Mouse (Mus musculus) adrenal gland, adult 8-10 months (tissue): ENCODE results near the gene Adpgk. TPM values are rescaled to one million over a fixed set of nuclear protein-coding genes. Genes with fewer than 3 reads are reported as not detected.

Source experiments
- DNase-seq: peaks from one replicate; pipeline ENCODE4 v3.0.0; 2022
- total RNA-seq, 4 experiments: library from RNA; stranded (reverse); gene quantifications; 2 replicates each; pipeline ENCODE4 v1.2.4; 2022

The Adpgk gene
- total RNA-seq = 10 to 100 TPM; 30.6 to 33.5 (median 31.2) TPM

DNA sequence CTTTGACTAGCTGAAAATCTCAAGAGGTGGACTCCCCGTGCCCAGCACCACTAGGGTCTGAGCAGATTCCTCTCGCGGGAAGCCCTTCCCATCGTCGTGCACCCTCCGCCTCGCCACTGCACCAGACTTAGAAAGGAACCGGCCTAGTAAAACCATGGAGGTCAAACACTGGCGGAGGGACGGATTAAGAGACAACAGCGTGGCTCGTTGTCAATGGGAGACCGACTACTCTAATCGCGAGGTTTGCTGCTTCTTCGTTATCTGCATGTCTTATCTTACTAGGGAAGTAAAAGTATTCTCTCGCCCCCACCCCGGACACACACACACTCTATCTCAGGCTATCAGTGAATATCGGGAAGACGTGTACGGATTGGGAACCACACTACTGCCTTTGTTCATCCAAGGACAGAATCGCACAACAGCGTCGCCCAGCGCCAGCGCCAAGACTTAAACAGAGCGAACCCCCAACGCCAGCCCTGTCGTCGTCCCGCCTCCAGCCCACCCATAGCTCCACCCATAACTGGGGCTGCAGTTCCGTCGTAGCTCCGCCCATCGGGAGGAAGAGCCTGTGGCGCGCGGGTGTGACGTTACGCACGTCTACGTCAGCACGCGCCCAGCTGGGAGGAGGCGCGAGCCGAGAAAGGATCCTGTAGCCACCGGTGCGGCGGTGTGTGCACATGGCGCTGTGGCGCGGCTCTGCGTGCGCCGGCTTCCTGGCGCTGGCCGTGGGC, at the start of gene Adpgk:
Adpgk (plus strand) TSS at position 602 of the 731 bp plus-strand sequence.
- peak; percentile 98 for DNase-seq

GRCm38 (mm10) chr9:59245181-59245580, 46.2 kb upstream of the Adpgk start:
- peak; percentile 27 for DNase-seq

DNA sequence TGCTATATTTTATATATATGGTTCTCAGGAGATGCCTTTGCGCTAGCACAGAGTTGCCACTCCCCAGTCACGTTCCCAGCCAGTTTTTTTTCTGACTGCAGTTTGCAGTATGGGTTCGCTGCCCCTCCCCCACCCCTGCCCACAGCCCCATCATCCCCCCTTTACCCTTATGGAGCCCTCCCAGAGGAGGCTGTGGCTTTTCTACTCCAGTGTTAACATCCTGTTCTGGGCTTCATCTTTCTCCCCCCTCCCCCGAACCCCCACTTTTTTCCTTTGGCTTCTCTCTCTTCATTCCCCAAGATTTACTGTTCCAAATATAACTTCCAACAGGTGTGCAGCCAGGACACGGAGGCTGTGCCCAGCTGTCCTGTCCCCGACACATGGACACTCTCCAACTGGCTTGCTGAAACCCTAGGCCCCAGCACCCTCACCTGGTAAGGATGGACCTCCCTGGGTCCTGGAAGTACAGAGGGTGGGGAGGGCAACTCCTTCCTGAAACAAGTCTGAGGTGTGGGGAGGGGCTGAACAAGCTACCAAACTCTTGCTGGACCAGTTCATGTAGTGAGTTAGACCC, 44.8 kb upstream of the Adpgk start:
- DNase-seq = no peak

GRCm38 (mm10) chr9:59249359-59249758, 42.0 kb upstream of the Adpgk start:
- DNase-seq = no peak

DNA sequence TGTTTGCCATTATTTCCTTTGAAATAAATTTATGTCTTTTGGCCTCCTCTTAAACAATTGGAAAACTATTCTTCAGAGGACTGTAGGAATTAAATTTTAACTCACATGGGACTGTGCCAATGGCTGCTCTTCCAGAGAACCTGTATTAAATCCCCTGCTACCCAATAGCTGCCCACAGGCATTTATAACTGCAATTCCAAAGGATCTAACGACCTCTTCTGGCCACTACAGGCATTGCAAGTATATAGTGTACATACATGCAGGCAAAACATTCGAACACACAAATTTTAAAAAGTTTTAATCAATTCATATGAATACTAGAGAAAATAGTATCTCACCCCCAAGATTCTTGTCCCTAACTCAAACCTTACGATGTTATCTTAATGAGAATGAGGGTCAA, 41.1 kb upstream of the Adpgk start:
- DNase-seq = no peak

- DNase-seq = peak; percentile 24
Measured at GRCm38 (mm10) chr9:59254716-59255421, 36.5 kb upstream of the Adpgk start.

DNA sequence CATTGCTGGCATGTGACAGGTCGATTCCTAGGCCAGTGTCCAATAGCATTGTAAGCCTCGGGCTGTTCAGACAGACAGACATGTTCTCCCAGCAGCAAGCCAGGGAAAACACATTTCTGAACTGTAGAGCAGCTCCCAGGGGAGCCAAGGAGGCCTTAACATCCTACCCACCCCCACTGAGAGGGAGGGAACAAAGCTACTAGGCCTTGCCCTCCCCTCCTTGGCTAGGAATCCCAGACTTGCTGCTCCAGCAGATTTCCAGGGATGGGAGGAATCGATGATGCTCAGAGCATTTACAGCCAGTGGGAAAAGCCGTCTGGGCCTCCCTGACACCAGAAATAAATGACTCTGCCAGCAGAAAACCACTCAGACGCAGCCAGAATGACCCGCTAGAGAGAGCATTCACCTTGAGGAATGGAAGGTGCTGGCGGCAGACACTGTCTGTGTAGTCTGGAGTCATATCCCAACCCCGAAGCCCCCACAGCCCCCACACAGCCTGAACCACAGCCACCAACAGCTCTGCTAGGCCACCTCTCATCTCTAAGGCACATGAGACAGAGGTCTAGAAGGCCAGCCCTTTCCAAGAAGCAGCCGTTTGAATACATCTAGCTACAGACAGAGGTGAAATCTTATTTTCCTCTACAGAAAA, 31.4 kb upstream of the Adpgk start:
- no peak for DNase-seq

DNA sequence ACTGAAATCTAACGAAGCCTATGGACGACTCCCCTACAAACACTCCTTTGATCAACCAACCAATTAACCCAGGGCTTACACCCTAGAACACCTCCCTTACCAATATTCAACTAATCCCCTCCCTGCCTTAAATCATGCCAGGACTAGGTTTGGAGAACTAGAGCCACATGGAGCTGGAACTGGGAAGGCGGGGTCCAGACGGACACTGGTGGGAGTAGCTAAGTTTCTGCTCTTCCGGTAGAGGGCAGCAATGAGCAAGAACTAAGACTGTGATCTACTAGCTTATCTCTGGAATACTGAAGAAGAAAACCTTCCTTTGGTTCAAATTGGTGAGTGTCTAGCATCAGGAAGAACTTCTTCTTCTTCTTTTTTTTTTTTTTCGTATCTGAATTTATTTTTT, 25.0 kb upstream of the Adpgk start:
- no peak for DNase-seq

GRCm38 (mm10) chr9:59269728-59270127, 21.6 kb upstream of the Adpgk start:
- no peak for DNase-seq

DNA sequence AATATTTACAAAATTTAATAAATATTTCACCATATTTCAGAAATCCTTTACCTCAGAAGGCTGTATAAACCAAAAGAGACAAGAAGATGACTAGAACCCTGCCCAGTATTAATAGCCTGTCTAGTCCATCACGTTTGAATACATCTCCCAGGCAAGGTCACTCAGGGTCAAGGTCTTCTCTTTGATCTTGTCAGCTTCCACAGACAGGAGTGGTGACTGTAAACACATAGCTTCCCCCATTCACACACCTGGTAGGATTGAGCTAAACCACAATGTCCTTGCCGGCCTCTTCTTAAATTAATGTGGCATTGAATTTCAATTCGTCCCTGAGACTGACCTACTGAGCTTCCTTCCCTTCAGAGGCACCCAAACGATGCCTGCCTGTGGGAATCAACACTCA, 20.3 kb upstream of the Adpgk start:
- no peak for DNase-seq

DNA sequence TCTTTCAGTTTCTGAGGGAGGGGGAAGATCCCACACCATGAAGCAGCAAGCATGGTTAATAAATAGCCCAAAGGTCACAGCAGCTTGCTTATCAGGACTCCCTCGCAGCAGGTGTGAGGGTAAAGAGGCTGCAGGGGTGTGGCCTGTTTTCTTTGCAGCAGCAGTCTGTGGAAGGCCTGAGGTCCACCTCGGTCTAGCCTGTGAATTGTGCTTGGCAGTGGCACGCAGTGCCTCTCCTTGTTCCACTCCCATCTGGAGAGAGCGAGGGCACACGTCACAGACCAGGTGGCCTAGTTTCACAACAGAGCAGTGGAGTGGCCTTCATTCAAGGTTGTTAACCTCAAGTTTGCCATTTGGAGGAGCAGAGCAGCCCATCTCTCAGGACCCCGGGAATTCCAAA, 19.6 kb upstream of the Adpgk start:
- DNase-seq = peak; percentile 58

DNA sequence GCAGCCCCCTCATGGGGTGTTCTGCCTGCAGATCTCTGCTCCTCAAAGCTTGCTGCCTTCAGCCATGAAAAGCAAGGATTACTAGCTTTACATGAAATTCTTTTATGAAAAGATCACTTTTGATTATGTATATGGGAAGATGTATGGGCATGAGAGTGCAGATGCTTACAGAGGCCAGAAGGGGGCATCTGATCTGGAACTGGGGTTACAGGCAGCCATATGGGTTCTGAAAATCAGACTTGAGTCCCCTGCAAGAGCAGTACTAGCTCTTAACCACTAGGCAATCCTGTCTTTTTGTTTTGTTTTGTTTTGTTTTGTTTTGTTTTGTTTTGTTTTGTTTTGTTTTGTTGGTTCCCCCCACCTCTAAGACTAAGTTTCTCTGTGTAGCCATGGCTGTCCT, 18.2 kb upstream of the Adpgk start:
- DNase-seq = no peak

DNA sequence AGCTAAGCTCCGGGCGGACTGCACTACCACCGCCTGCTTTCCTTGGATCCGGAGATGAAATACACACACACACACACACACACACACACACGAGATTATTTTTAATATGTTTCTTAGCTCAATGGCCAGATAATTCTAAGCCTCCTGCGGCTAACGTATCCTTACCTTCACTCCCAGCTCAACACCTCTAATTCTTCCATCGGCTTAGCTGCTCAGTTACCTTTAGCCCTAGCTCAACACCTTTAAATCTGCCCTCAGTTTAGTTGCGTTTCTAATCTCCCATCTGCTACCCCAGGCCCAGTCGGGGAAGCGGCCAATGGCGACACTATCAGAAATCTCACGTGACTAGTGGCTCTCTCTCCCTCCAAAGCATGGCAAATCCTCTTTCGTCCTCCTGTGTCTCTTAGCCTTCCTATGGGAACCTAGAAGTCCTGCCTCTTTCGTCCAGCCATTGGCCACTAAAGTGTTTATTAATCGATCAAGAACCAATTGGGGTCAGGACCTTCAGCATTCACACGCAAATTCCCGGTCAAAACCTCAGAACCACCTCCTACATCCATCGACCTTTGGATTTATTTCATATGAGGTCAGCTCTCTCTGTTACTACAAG, 16.4 kb upstream of the Adpgk start:
- no peak for DNase-seq

DNA sequence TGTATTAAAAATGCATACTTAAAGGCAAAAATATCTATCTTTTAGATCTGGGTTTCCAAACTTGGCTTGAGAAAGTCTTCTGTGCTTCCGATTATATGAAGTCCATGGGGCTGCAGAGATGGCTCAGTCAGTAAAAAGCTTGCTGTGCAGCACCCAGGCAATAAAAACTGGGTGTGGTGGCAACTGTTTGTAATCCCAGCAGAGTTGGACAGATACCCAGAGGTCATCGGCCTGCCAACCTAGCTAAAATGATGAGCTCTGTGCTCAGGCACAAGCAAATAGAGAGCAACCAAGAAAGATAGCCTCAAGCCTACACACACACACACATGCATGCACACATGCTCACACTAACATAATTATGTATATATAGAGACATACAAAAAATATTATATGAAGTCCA, 13.2 kb upstream of the Adpgk start:
- DNase-seq = no peak

DNA sequence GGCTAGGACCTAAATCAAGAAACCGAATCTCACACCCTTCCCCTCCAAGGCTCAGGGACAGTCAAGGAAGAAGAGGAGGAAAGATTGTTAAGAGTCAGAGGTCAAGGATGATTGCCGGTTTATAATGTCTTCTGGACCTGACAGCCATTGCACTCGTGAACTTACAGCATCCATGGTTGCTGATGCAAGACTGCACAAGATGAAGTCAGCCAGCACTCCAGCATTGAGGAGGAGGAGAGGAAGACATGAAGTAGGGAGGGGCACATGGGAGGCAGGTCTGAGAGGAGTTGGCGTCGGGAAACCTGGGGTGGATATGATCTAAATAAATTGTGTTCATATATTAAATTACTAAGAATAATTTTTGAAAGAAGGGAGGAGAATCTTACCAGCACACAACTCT, 12.7 kb upstream of the Adpgk start:
- DNase-seq = no peak

- DNase-seq = no peak
Measured at GRCm38 (mm10) chr9:59280888-59281287, 10.5 kb upstream of the Adpgk start.

GRCm38 (mm10) chr9:59281871-59282682, 9.3 kb upstream of the Adpgk start:
- peak; percentile 55 for DNase-seq

GRCm38 (mm10) chr9:59282683-59282986, 8.7 kb upstream of the Adpgk start:
- no peak for DNase-seq

DNA sequence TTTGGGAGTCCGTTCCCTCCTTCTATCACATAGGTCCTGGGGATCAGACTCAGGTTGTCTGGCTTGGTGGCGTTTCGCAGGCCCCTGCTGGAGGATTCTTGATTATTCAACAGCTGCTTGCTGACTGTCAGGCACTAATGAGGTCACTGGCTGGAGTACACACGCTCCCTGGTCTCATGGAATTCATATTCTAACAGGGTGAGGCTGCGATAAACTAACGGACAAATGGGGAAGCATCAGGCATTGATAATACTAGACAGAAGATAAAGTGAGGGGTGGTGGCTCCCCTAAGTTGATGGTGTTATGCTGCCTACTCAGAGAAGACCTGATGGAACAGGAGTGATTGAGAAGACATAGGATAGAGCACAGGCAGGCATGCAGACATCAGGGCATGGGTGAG, 5.7 kb upstream of the Adpgk start:
- no peak for DNase-seq

GRCm38 (mm10) chr9:59288058-59288457, 3.3 kb upstream of the Adpgk start:
- DNase-seq = no peak

- DNase-seq = no peak
Measured at GRCm38 (mm10) chr9:59288685-59289410, 2.5 kb upstream of the Adpgk start.
